Mouse (Mus musculus) cortical plate, adult 2 months (tissue): ENCODE data around the gene Sectm1b. TPM values are rescaled to one million over a fixed set of nuclear protein-coding genes. Genes with fewer than 3 reads are reported as not detected.
A peak's percentile ranks its signal among the peaks of the same experiment; 100 is the strongest.
"Not testable (repeated sequence)": the region's sequence is repeated elsewhere in the genome, so short reads cannot be mapped to it uniquely, and the experiment has no call there.

Experiments
- H3K27ac ChIP-seq: fragments of 200-500 bp; 2 replicates; pipeline ENCODE4 v1.5.1; 2012; ENCODE audit warnings: low read length, control low read depth, inconsistent platforms; ENCODE audit not compliant: insufficient read depth
- H3K4me1 ChIP-seq: fragments of 200-500 bp; 2 replicates; pipeline ENCODE4 v1.6.1; 2011; ENCODE audit warnings: low read length; ENCODE audit not compliant: control insufficient read depth, insufficient read depth
- H3K4me3 ChIP-seq: fragments of 200-500 bp; 2 replicates; pipeline ENCODE4 v1.5.1; 2011; ENCODE audit warnings: mild to moderate bottlenecking, low read length, control low read depth; ENCODE audit not compliant: insufficient read depth
- CTCF ChIP-seq: fragments of 200-500 bp; IDR thresholded peaks from 2 replicates; pipeline ENCODE4 v1.5.1; 2011; ENCODE audit warnings: mild to moderate bottlenecking, control low read depth, low read length; ENCODE audit not compliant: insufficient read depth; ENCODE audit errors: extremely low read depth
- POLR2A ChIP-seq: fragments of 200-500 bp; IDR thresholded peaks from 2 replicates; pipeline ENCODE4 v1.6.1; 2011; ENCODE audit warnings: mild to moderate bottlenecking, low read length, control low read depth; ENCODE audit not compliant: insufficient read depth; ENCODE audit errors: extremely low read depth
- polyA plus RNA-seq: library from polyadenylated mRNA; depleted of rRNA; stranded (reverse); fragments of >200 nt; gene quantifications from 2 replicates; pipeline ENCODE4 v1.2.3, GENCODE M21; 2012

Gene Sectm1b
- polyA plus RNA-seq, 1 experiment, result not detected

GRCm38 (mm10) chr11:121056536-121057236 lies 6.7 kb downstream of the Sectm1b start:
- H3K4me1 ChIP-seq, result no peaks in the 10 kb centered on the region
- no peak for TF ChIP-seq POLR2A
- TF ChIP-seq CTCF, result no peak
- no peak overlapping the region for H3K27ac ChIP-seq
- H3K4me3 ChIP-seq, result no peak overlapping the region

DNA sequence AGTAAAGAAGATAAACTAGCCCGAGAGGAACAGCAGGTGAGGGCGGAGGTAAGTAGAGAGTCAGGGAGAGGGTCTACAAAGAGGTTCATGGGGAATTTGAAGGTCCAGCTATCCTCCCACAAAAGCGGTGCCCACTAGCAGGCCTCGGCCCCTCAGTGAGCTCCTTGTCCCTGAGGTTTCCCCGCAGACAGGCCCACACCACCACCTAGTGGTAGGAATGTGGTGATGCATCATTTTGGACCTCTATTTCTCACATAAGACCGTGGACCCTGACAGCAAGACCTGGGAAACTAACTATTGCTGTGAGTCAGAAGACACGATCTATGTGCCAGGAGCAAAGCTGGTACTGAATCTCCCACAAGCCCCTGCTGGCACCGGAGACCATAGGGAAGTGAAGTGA lies 9.8 kb downstream of the Sectm1b start:
- Histone ChIP-seq H3K4me3 (no peak overlapping the region), H3K27ac (no peak overlapping the region), H3K4me1 (no peaks in the 10 kb centered on the region)
- TF ChIP-seq CTCF (peak; percentile 98), POLR2A (no peak)

DNA sequence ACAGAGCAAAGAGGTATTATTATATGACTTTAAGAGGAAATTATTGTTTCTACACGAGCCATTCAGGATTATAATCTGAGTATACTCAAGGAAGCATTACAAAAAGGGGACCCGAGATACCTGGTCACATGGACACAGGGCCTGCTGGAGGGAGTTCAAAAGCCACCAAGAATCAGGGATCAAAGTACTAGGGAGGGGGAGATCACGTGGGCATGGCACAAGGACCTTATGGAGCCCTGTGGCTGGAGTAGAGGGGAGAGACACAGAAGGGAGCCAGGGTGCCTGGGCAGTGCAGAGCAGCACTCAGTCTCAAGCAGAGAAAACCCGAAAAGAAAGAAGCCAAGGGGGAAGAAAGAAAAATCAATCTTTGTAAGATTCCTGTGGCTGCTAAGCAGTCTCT lies 11.0 kb downstream of the Sectm1b start:
- H3K4me3 ChIP-seq, result no peak overlapping the region
- no peaks in the 10 kb centered on the region for H3K4me1 ChIP-seq
- TF ChIP-seq POLR2A (no peak), CTCF (no peak)
- no peak overlapping the region for H3K27ac ChIP-seq

GRCm38 (mm10) chr11:121051793-121052192 lies 11.6 kb downstream of the Sectm1b start:
- TF ChIP-seq CTCF, result no peak
- no peaks in the 10 kb centered on the region for H3K4me1 ChIP-seq
- H3K27ac ChIP-seq, result no peak overlapping the region
- no peak overlapping the region for H3K4me3 ChIP-seq

- no peak for TF ChIP-seq CTCF
- TF ChIP-seq POLR2A, result no peak
- Histone ChIP-seq H3K4me3 (no peak overlapping the region), H3K4me1 (no peaks in the 10 kb centered on the region), H3K27ac (no peak overlapping the region)
Measured at GRCm38 (mm10) chr11:121049840-121050239, 13.5 kb downstream of the Sectm1b start.

GRCm38 (mm10) chr11:121047826-121048399 lies 15.5 kb downstream of the Sectm1b start:
- TF ChIP-seq CTCF (peak; percentile 44; the same call in 1 of the 2 replicates), POLR2A (no peak)
- no peak overlapping the region for H3K4me3 ChIP-seq
- no peaks in the 10 kb centered on the region for H3K4me1 ChIP-seq
- no peak overlapping the region for H3K27ac ChIP-seq

DNA sequence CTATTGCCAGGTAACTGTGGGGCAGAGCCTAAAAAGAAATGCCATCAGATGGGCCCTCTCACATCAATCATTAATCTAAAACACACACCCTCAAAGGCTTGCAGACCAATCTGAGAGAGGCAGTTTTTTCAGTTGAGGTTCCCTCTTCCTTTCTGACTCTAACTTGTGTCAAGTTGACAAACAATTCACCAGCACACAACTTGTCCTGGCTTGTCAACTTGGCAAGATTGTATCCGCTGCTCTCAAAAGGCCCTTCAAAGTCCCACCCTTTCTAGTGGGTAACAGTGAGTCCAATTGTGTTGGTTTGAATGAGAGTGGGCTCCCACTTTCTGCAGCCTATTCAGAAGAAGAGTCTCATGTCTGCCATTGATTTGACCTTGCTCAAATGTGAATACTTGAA lies 18.1 kb downstream of the Sectm1b start:
- no peak overlapping the region for H3K4me3 ChIP-seq
- no peak overlapping the region for H3K27ac ChIP-seq
- H3K4me1 ChIP-seq, result no peaks in the 10 kb centered on the region
- no peak for TF ChIP-seq POLR2A
- TF ChIP-seq CTCF, result no peak

- H3K27ac ChIP-seq, H3K4me3 ChIP-seq, H3K4me1 ChIP-seq: not testable (repeated sequence)
Measured at GRCm38 (mm10) chr11:121043025-121043424, 20.3 kb downstream of the Sectm1b start.

DNA sequence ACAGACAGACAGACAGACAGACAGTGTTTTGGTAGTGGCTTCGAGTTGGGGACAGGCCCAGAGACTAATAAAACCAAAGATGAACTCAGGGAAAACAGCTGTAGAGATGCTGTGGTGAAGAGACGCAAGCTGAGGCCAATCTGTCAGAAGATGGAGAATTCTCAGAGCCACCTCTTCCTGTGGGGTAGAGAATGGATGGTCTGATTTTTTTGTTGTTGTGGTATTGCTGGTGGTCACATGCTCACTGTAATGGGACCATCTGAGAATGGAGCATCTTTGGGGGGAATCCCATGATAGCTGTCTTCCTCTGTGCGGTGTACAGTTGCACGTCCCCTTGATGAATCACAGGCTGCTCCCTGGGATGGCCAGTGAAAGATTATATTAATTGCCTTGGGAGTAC lies 20.9 kb downstream of the Sectm1b start:
- peaks cover 4% of the 10 kb centered on the region for H3K4me1 ChIP-seq
- no peak overlapping the region for H3K27ac ChIP-seq
- TF ChIP-seq POLR2A, result no peak
- TF ChIP-seq CTCF, result no peak
- no peak overlapping the region for H3K4me3 ChIP-seq

DNA sequence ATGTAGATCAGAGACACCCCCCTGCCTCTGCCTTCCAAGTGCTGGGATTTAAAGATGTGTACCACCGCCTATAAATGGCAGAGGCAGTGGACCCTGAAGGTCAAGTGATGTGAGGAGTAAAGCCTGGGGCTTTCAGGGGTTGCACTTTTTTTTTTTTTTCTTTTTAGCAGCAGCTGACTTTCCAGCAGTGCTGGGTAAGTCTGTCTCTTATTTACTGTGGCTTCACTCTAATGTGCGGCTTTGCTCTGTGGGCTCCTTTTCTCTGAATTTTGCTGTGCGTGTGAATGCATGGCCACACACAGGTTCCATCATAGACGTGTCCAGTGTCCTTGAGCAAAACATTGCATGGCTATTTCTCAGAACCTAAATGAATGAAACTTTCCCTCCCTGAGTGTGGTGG lies 21.7 kb downstream of the Sectm1b start:
- TF ChIP-seq CTCF (no peak), POLR2A (no peak)
- H3K4me1 ChIP-seq, result peaks cover 4% of the 10 kb centered on the region
- no peak overlapping the region for H3K27ac ChIP-seq
- no peak overlapping the region for H3K4me3 ChIP-seq
